Mouse (Mus musculus) hindbrain, embryonic 12.5 days (tissue): ENCODE measurements around the gene Zfp420. TPM values are rescaled to one million over a fixed set of nuclear protein-coding genes. Genes with fewer than 3 reads are reported as not detected.

Experiments
- ATAC-seq: fragments of 200-750 bp; cut with Nextera tagmentation; 2 replicates; pipeline ENCODE4 v1.8.0; 2017; ENCODE audit warnings: moderate TSS enrichment; ENCODE audit not compliant: low FRiP score
- H3K27ac ChIP-seq: fragments of 300-500 bp; sonication (generic); 2 replicates; pipeline ENCODE4 v1.5.1; 2016; ENCODE audit warnings: mild to moderate bottlenecking
- H3K27me3 ChIP-seq: fragments of 300-500 bp; sonication (generic); 2 replicates; pipeline ENCODE4 v1.6.1; 2016; ENCODE audit warnings: mild to moderate bottlenecking
- H3K36me3 ChIP-seq: fragments of 300-500 bp; sonication (generic); 2 replicates; pipeline ENCODE4 v1.6.1; 2016; ENCODE audit warnings: mild to moderate bottlenecking
- H3K4me1 ChIP-seq: fragments of 300-500 bp; sonication (generic); 2 replicates; pipeline ENCODE4 v1.6.1; 2016
- H3K4me2 ChIP-seq: fragments of 300-500 bp; sonication (generic); replicated peaks from 2 replicates; pipeline ENCODE4 v1.6.1; 2016; ENCODE audit warnings: mild to moderate bottlenecking
- H3K4me3 ChIP-seq: fragments of 300-500 bp; sonication (generic); 2 replicates; pipeline ENCODE4 v1.5.1; 2016; ENCODE audit warnings: mild to moderate bottlenecking
- H3K9ac ChIP-seq: fragments of 300-500 bp; sonication (generic); 2 replicates; pipeline ENCODE4 v1.6.1; 2016; ENCODE audit warnings: mild to moderate bottlenecking, moderate library complexity
- H3K9me3 ChIP-seq: fragments of 300-500 bp; sonication (generic); replicated peaks from 2 replicates; pipeline ENCODE4 v1.6.1; 2016; ENCODE audit warnings: mild to moderate bottlenecking
- WGBS: fragments of 180-500 bp; shearing (Covaris S2); methylation state at CpG from one replicate; pipeline ENCODE4 v1.1.7; 2016; 5-methylcytosine and 5-hydroxymethylcytosine counted together
- polyA plus RNA-seq: library from polyadenylated mRNA; unstranded; fragments of >200 nt; fragmentation: Nextera tagmentation; extraction: Ambion mirVana; gene quantifications from 2 replicates; pipeline ENCODE4 v1.2.1, GENCODE M21; 2016

The Zfp420 gene
- polyA plus RNA-seq, 1 experiment from 2014 or later: 14.6 TPM

GRCm38 (mm10) chr7:29905966-29906681 lies 46.3 kb downstream of the Zfp420 start, which contains the start of gene Zfp27:
TSS of gene Zfp27 (minus strand) at chr7:29906572.
- peak within 1 kb of the TSS; percentile 64 for H3K9ac ChIP-seq
- H3K27ac ChIP-seq: peak within 1 kb of the TSS; percentile 97
- peaks cover 20% of the 10 kb centered on the region for H3K36me3 ChIP-seq
- H3K4me1 ChIP-seq: peaks cover 17% of the 10 kb centered on the region
- peak within 1 kb of the TSS; percentile 53 for H3K4me3 ChIP-seq
- peak within 1 kb of the TSS; percentile 61 for H3K4me2 ChIP-seq
- under 1% methylated on average over 22 of the region's 22 CpGs for WGBS
- no peaks in the 10 kb centered on the region for H3K27me3 ChIP-seq
- peak; percentile 83 for ATAC-seq
- no peaks in the 10 kb centered on the region for H3K9me3 ChIP-seq

GRCm38 (mm10) chr7:29906682-29907058 lies 46.9 kb downstream of the Zfp420 start:
- Histone ChIP-seq H3K27ac (peak overlapping the region; percentile 97), H3K4me3 (peak overlapping the region; percentile 53), H3K4me1 (peaks cover 17% of the 10 kb centered on the region), H3K27me3 (no peaks in the 10 kb centered on the region), H3K4me2 (peak overlapping the region; percentile 61), H3K9me3 (no peaks in the 10 kb centered on the region), H3K9ac (peak overlapping the region; percentile 53), H3K36me3 (peaks cover 20% of the 10 kb centered on the region)
- 22% methylated on average over 8 of the region's 8 CpGs for WGBS
- no peak for ATAC-seq

GRCm38 (mm10) chr7:29907206-29907605 lies 47.4 kb downstream of the Zfp420 start:
- WGBS: 90% methylated on average over 5 of the region's 5 CpGs

GRCm38 (mm10) chr7:29908130-29908950 lies 48.6 kb downstream of the Zfp420 start, which contains the start of gene Zfp383:
TSS of gene Zfp383 (plus strand) at chr7:29908223.
- Histone ChIP-seq H3K9ac (peak within 1 kb of the TSS; percentile 70), H3K27me3 (no peaks in the 10 kb centered on the region), H3K9me3 (no peaks in the 10 kb centered on the region), H3K27ac (peak within 1 kb of the TSS; percentile 97), H3K36me3 (peaks cover 28% of the 10 kb centered on the region), H3K4me1 (peaks cover 17% of the 10 kb centered on the region), H3K4me3 (peak within 1 kb of the TSS; percentile 67), H3K4me2 (peak within 1 kb of the TSS; percentile 68)
- ATAC-seq: peak; percentile 87
- under 1% methylated on average over 33 of the region's 33 CpGs for WGBS

More at GRCm38 (mm10) chr7:29907206-29907605, 47.4 kb downstream of the Zfp420 start:
- Histone ChIP-seq H3K4me2 (peak overlapping the region; percentile 61), H3K9ac (no peak overlapping the region), H3K9me3 (no peaks in the 10 kb centered on the region), H3K4me3 (no peak overlapping the region), H3K4me1 (peaks cover 17% of the 10 kb centered on the region), H3K27ac (peak overlapping the region; percentile 97), H3K36me3 (peaks cover 23% of the 10 kb centered on the region), H3K27me3 (no peaks in the 10 kb centered on the region)
- ATAC-seq: no peak

GRCm38 (mm10) chr7:29910252-29910651 lies 50.5 kb downstream of the Zfp420 start:
- H3K4me3 ChIP-seq: no peak overlapping the region
- peaks cover 17% of the 10 kb centered on the region for H3K4me1 ChIP-seq
- H3K27ac ChIP-seq: no peak overlapping the region
- H3K9me3 ChIP-seq: no peaks in the 10 kb centered on the region; the same call in 1 of the 2 replicates
- H3K4me2 ChIP-seq: peak overlapping the region; percentile 68; the same call in 1 of the 2 replicates
- 0 out of 2 replicates have a peak overlapping the region, but pooled peaks have one; percentile 23 for H3K9ac ChIP-seq
- WGBS: 53% methylated on average over 2 of the region's 2 CpGs
- H3K36me3 ChIP-seq: peaks cover 41% of the 10 kb centered on the region
- no peaks in the 10 kb centered on the region for H3K27me3 ChIP-seq
- no peak for ATAC-seq

- 96% methylated on average over 13 of the region's 13 CpGs for WGBS
- H3K9me3 ChIP-seq: no peaks in the 10 kb centered on the region; the same call in 1 of the 2 replicates
- H3K36me3 ChIP-seq: peaks cover 56% of the 10 kb centered on the region
- no peak overlapping the region for H3K4me3 ChIP-seq
- no peak for ATAC-seq
- H3K27ac ChIP-seq: no peak overlapping the region
- H3K27me3 ChIP-seq: no peaks in the 10 kb centered on the region
- no peak overlapping the region for H3K9ac ChIP-seq
- H3K4me1 ChIP-seq: peaks cover 14% of the 10 kb centered on the region
- H3K4me2 ChIP-seq: no peak overlapping the region
Observed at GRCm38 (mm10) chr7:29912172-29912571, 52.4 kb downstream of the Zfp420 start.

GRCm38 (mm10) chr7:29917371-29918061 lies 57.7 kb downstream of the Zfp420 start:
- H3K36me3 ChIP-seq: peaks cover 42% of the 10 kb centered on the region
- 54% methylated on average over 6 of the region's 6 CpGs for WGBS
- no peak overlapping the region for H3K9ac ChIP-seq

GRCm38 (mm10) chr7:29918062-29918453 lies 58.3 kb downstream of the Zfp420 start:
- WGBS: 83% methylated on average over 4 of the region's 4 CpGs
- no peaks in the 10 kb centered on the region for H3K27me3 ChIP-seq
- H3K9ac ChIP-seq: no peak overlapping the region
- no peak for ATAC-seq
- H3K27ac ChIP-seq: no peak overlapping the region
- no peak overlapping the region for H3K4me2 ChIP-seq
- no peaks in the 10 kb centered on the region for H3K4me1 ChIP-seq
- no peak overlapping the region for H3K4me3 ChIP-seq
- no peaks in the 10 kb centered on the region; the same call in 1 of the 2 replicates for H3K9me3 ChIP-seq
- H3K36me3 ChIP-seq: peaks cover 38% of the 10 kb centered on the region

More at GRCm38 (mm10) chr7:29917371-29918061, 57.7 kb downstream of the Zfp420 start:
- no peaks in the 10 kb centered on the region; the same call in 1 of the 2 replicates for H3K9me3 ChIP-seq
- no peak overlapping the region for H3K4me2 ChIP-seq
- H3K4me1 ChIP-seq: no peaks in the 10 kb centered on the region
- no peak overlapping the region for H3K4me3 ChIP-seq
- no peak for ATAC-seq
- no peak overlapping the region for H3K27ac ChIP-seq
- no peaks in the 10 kb centered on the region for H3K27me3 ChIP-seq

GRCm38 (mm10) chr7:29921439-29922093 lies 61.8 kb downstream of the Zfp420 start:
- ATAC-seq: no peak
- Histone ChIP-seq H3K4me1 (no peaks in the 10 kb centered on the region), H3K27me3 (no peaks in the 10 kb centered on the region), H3K4me3 (no peak overlapping the region), H3K4me2 (no peak overlapping the region), H3K9ac (no peak overlapping the region), H3K27ac (no peak overlapping the region), H3K9me3 (0 out of 2 replicates have a peak, but pooled peaks cover 5% of the 10 kb centered on the region), H3K36me3 (peaks cover 7% of the 10 kb centered on the region)
- 91% methylated on average over 6 of the region's 6 CpGs for WGBS

GRCm38 (mm10) chr7:29922780-29923179 lies 63.0 kb downstream of the Zfp420 start:
- H3K4me2 ChIP-seq: no peak overlapping the region
- 61% methylated on average over 2 of the region's 2 CpGs for WGBS
- H3K4me1 ChIP-seq: no peaks in the 10 kb centered on the region
- no peaks in the 10 kb centered on the region for H3K27me3 ChIP-seq
- H3K9me3 ChIP-seq: 0 out of 2 replicates have a peak, but pooled peaks cover 5% of the 10 kb centered on the region
- ATAC-seq: no peak
- H3K27ac ChIP-seq: no peak overlapping the region
- H3K36me3 ChIP-seq: no peaks in the 10 kb centered on the region
- no peak overlapping the region for H3K4me3 ChIP-seq
- no peak overlapping the region for H3K9ac ChIP-seq
